9 mouse cellular contexts compared by ENCODE assay signal in genomic region chr7:80554180-80555021, GRCm38 (mm10). TPM values are rescaled to one million over a fixed set of nuclear protein-coding genes. Genes with fewer than 3 reads are reported as not detected.
DNase-seq lines count a peak whose midpoint lies in the region; ATAC-seq and TF ChIP-seq lines count a peak whose summit lies in the region.
"Had no signal": no experiment of that assay in that cellular context is flagged by ENCODE, and none has a peak within 500 bp of the region (broad histone marks: within the 10 kb centered on the region; RNA-seq: fewer than 3 reads in every experiment).

No protein-coding gene starts in this region.

- H3K4me2 ChIP-seq in embryonic facial prominence, embryonic 11.5 days (ENCODE audit: low read depth, low read length) = no peak overlapping the region; the same call in 1 of the 2 replicates
- peak overlapping the region; percentile 18; the same call in 1 of the 2 replicates for H3K4me2 ChIP-seq in intestine, embryonic 15.5 days (replicated peaks)
- H3K4me2 ChIP-seq in lung, embryonic 16.5 days (ENCODE audit: low read depth, low read length) = peak overlapping the region; percentile 23; the same call in 1 of the 2 replicates
- 0 out of 2 replicates have a peak overlapping the region, but pooled peaks have one; percentile 4 for H3K4me2 ChIP-seq in stomach, embryonic 16.5 days (ENCODE audit: low read depth, low read length)

- intact Hi-C loops in left cerebral cortex, adult 2 months (cut with DNase I) = no loop called here
- intact Hi-C loops in left cerebral cortex, postnatal 4 days (cut with DNase I) = no loop called here

- WGBS in embryonic facial prominence, embryonic 11.5 days = 56% methylated on average over 22 of the region's 22 CpGs
- WGBS in intestine, embryonic 15.5 days = 54% methylated on average over 22 of the region's 22 CpGs
- 35% methylated on average over 22 of the region's 22 CpGs for WGBS in lung, embryonic 16.5 days
- 54% methylated on average over 22 of the region's 22 CpGs for WGBS in stomach, embryonic 16.5 days

- no peaks in the 10 kb centered on the region for H3K4me1 ChIP-seq in embryonic facial prominence, embryonic 11.5 days (ENCODE audit: control insufficient read depth, insufficient read depth, low read length)
- peaks cover 9% of the 10 kb centered on the region; the same call in 1 of the 2 replicates for H3K4me1 ChIP-seq in intestine, embryonic 15.5 days (replicated peaks)
- H3K4me1 ChIP-seq in lung, embryonic 16.5 days (replicated peaks; ENCODE audit: control insufficient read depth, insufficient read depth, low read length) = peaks cover 25% of the 10 kb centered on the region
- H3K4me1 ChIP-seq in stomach, embryonic 16.5 days (ENCODE audit: control insufficient read depth, insufficient read depth, low read length) = peaks cover 15% of the 10 kb centered on the region; the same call in 1 of the 2 replicates

- no peaks in the 10 kb centered on the region for H3K36me3 ChIP-seq in embryonic facial prominence, embryonic 11.5 days (replicated peaks; ENCODE audit: control insufficient read depth, insufficient read depth, low read depth, low read length)
- H3K36me3 ChIP-seq in intestine, embryonic 15.5 days = no peaks in the 10 kb centered on the region
- H3K36me3 ChIP-seq in lung, embryonic 16.5 days (ENCODE audit: control insufficient read depth, insufficient read depth, low read length) = no peaks in the 10 kb centered on the region
- no peaks in the 10 kb centered on the region for H3K36me3 ChIP-seq in stomach, embryonic 16.5 days (ENCODE audit: control insufficient read depth, insufficient read depth, low read length)

- no peaks in the 10 kb centered on the region for H3K9me3 ChIP-seq in embryonic facial prominence, embryonic 11.5 days (replicated peaks; ENCODE audit: control insufficient read depth, low read length)
- no peaks in the 10 kb centered on the region for H3K9me3 ChIP-seq in intestine, embryonic 15.5 days
- no peaks in the 10 kb centered on the region for H3K9me3 ChIP-seq in lung, embryonic 16.5 days (ENCODE audit: control insufficient read depth, low read length)
- no peaks in the 10 kb centered on the region for H3K9me3 ChIP-seq in stomach, embryonic 16.5 days (replicated peaks; ENCODE audit: control insufficient read depth, low read length)

- peak in 1 of 2 experiments; percentile 14 for DNase-seq in left cerebral cortex, adult 2 months (ENCODE audit: extremely low spot score in 1 of 2, low spot score in 2 of 2)
- no peak for DNase-seq in left cerebral cortex, postnatal 4 days
- peak; percentile 48 for DNase-seq in embryonic facial prominence, embryonic 11.5 days (ENCODE audit: low spot score)
- DNase-seq in yolk sac, embryonic 10.5 days (ENCODE audit: low spot score) = no peak
- DNase-seq in retina, embryonic 14.5 days (ENCODE audit: low spot score) = no peak

- peak overlapping the region; percentile 21 for H3K27ac ChIP-seq in left cerebral cortex, adult 2 months
- H3K27ac ChIP-seq in embryonic facial prominence, embryonic 11.5 days (replicated peaks; ENCODE audit: low read depth, low read length) = 0 out of 2 replicates have a peak overlapping the region, but pooled peaks have one; percentile 20
- H3K27ac ChIP-seq in intestine, embryonic 15.5 days = peak overlapping the region; percentile 81
- peak overlapping the region; percentile 97 for H3K27ac ChIP-seq in lung, embryonic 16.5 days (ENCODE audit: low read length)
- H3K27ac ChIP-seq in stomach, embryonic 16.5 days (ENCODE audit: low read length) = peak overlapping the region; percentile 85

- ATAC-seq in embryonic facial prominence, embryonic 11.5 days (replicated peaks; ENCODE audit: insufficient number of reproducible peaks, low FRiP score, low TSS enrichment, low read depth) = 0 out of 2 replicates have a peak, but pooled peaks have one; percentile 62
- peak; percentile 80 for ATAC-seq in intestine, embryonic 15.5 days
- peak; percentile 96 for ATAC-seq in lung, embryonic 16.5 days (ENCODE audit: low read depth)
- peak; percentile 80 for ATAC-seq in stomach, embryonic 16.5 days (ENCODE audit: insufficient read depth, low FRiP score)

- TF ChIP-seq CTCF in left cerebral cortex, adult 2 months (IDR thresholded peaks at IDR 0.05) = no peak

- H3K4me3 ChIP-seq in left cerebral cortex, adult 2 months = no peak overlapping the region
- H3K4me3 ChIP-seq in embryonic facial prominence, embryonic 11.5 days (ENCODE audit: low read depth, low read length) = no peak overlapping the region
- no peak overlapping the region for H3K4me3 ChIP-seq in intestine, embryonic 15.5 days (replicated peaks)
- H3K4me3 ChIP-seq in lung, embryonic 16.5 days (ENCODE audit: low read length) = 0 out of 2 replicates have a peak overlapping the region, but pooled peaks have one; percentile 9
- no peak overlapping the region for H3K4me3 ChIP-seq in stomach, embryonic 16.5 days (replicated peaks; ENCODE audit: low read length)
- H3K4me3 ChIP-seq: myocyte had no signal

- no peak overlapping the region for H3K9ac ChIP-seq in embryonic facial prominence, embryonic 11.5 days (replicated peaks; ENCODE audit: low read length)
- H3K9ac ChIP-seq in intestine, embryonic 15.5 days = no peak overlapping the region
- H3K9ac ChIP-seq in lung, embryonic 16.5 days (ENCODE audit: low read length) = peak overlapping the region; percentile 33
- H3K9ac ChIP-seq in stomach, embryonic 16.5 days (ENCODE audit: low read length) = 0 out of 2 replicates have a peak overlapping the region, but pooled peaks have one; percentile 16

- no peaks in the 10 kb centered on the region for H3K27me3 ChIP-seq in embryonic facial prominence, embryonic 11.5 days (ENCODE audit: control insufficient read depth, insufficient read depth, low read length)
- no peaks in the 10 kb centered on the region for H3K27me3 ChIP-seq in intestine, embryonic 15.5 days (replicated peaks)
- no peaks in the 10 kb centered on the region for H3K27me3 ChIP-seq in lung, embryonic 16.5 days (ENCODE audit: control insufficient read depth, insufficient read depth, low read depth, low read length)
- no peaks in the 10 kb centered on the region for H3K27me3 ChIP-seq in stomach, embryonic 16.5 days (ENCODE audit: control insufficient read depth, insufficient read depth, low read length)

RNA-seq across cellular contexts. Expression of gene Blm, which starts 19.5 kb away (rescaled TPM):
- 1 to 10 TPM; 2.9 to 6.9 TPM for total RNA-seq in left cerebral cortex, adult 2 months (2021)
- 10 to 100 TPM; 10.6 to 11.9 TPM for total RNA-seq in left cerebral cortex, postnatal 4 days (2021)
- 40.1 and 45.9 TPM in 2 replicates for polyA plus RNA-seq in embryonic facial prominence, embryonic 11.5 days (2014; fragmentation: Nextera tagmentation; extraction: Ambion mirVana)
- 16.8 and 17.4 TPM in 2 replicates for polyA plus RNA-seq in intestine, embryonic 15.5 days (2015; fragmentation: Nextera tagmentation; extraction: Ambion mirVana)
- 23.1 and 25.2 TPM in 2 replicates for polyA plus RNA-seq in lung, embryonic 16.5 days (2015; fragmentation: Nextera tagmentation; extraction: Ambion mirVana)
- polyA plus RNA-seq in stomach, embryonic 16.5 days (2015; fragmentation: Nextera tagmentation; extraction: Ambion mirVana) = 13.2 and 13.8 TPM in 2 replicates

Comparison
In these comparisons a context has a peak if more than half of its experiments do, and no peak if none do; other contexts are left out.
1. H3K27ac ChIP-seq: peak in every context shown above with its lines; median percentile 97 in lung, embryonic 16.5 days; 85 in stomach, embryonic 16.5 days; 81 in intestine, embryonic 15.5 days; 21 in left cerebral cortex, adult 2 months; 20 in embryonic facial prominence, embryonic 11.5 days.
2. H3K9ac ChIP-seq: peak in lung, embryonic 16.5 days (single experiment) and stomach, embryonic 16.5 days (single experiment); none in embryonic facial prominence, embryonic 11.5 days (single experiment) and intestine, embryonic 15.5 days (single experiment).
3. Peak in every context shown above with its lines, with median percentiles within 50 percentile points of each other: ATAC-seq.